Mouse (Mus musculus) liver (tissue): ENCODE results near the gene Hvcn1.
"Not testable (repeated sequence)": the region's sequence is repeated elsewhere in the genome, so short reads cannot be mapped to it uniquely, and the experiment has no call there.

ENCODE experiments used
- DNase-seq: peaks from one replicate; pipeline ENCODE4 v3.0.0-alpha.2; 2020; ENCODE audit warnings: mixed read lengths

Gene Hvcn1

GRCm38 (mm10) chr5:122208909-122209308, 2.3 kb downstream of the Hvcn1 start:
- DNase-seq = no peak

GRCm38 (mm10) chr5:122209591-122210368, 3.2 kb downstream of the Hvcn1 start:
- DNase-seq = peak; percentile 41

DNA sequence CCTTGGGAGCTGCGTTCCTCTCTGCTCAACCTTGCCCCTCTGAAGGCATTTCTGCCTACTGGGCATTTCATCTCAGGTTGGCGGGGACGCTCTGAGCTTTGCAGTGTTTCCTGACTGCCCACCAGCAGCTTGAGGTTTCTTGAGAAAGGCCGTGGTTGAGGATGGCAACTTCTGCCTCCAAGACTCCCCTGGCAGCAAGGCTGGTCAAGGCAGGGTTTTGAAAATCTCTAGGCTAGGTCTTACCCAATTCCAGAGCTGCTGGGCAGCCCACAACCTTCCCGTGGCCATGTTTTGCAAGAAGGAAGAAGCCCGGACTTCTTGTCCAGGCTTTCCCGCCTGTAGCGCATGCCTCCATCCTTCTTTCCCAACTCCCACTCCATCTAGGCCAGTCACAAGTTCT, 4.3 kb downstream of the Hvcn1 start:
- DNase-seq = no peak

DNA sequence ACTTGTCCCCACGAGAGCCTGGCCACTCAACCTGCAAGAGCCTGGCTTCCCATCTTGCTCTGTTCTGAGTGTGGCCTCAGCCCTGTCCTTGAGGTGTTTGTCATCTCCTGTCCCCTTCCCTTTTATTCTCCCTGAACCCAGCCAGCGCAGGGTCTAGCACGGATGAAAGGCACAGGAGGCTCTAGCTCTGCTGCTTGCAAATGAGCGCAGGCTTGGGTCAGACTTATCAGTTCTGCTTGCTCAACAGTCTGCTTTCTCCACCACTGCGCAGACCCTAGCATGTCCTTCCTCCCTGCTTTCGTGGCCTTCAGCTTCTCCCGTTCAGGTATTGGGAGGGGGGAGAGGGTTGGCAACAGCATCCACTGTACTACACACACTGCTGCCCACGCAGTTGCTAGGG, 5.5 kb downstream of the Hvcn1 start:
- no peak for DNase-seq

DNA sequence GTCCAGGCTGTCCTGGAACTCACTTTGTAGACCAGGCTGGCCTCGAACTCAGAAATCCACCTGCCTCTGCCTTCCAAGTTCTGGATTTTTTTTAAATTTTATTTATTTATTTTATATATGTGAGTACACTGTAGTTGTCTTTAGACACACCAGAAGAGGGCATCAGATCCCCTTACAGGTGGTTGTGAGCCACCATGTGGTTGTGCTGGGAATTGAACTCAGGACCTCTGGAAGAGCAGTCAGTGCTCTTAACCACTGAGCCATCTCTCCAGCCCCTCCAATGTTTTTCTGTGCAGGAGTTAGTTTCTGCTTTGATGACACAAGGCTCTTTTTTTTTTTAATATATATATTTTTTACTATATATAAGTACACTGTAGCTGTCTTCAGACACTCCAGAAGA, 6.2 kb downstream of the Hvcn1 start:
- DNase-seq = not testable (repeated sequence)

DNA sequence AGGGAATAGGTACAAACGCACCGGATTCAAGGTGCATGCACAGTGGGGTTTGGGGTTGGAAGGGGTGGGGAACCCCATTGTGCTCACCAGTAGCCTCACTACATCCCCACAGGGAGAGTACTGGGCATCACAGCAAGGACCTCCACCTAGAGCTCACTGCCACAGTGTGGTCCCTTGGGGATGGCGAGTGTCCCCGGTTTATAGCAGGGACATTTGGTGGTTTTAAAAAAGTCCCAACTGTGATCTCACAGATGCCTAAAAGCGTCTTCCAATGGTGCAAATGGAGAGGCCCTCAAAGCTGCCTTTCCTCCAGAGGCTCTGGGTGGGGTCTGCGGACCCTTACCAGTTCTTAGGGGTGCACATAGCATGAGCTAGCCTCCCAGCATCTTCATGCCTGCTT, 7.3 kb downstream of the Hvcn1 start:
- DNase-seq = no peak

GRCm38 (mm10) chr5:122217636-122218035, 11.0 kb downstream of the Hvcn1 start:
- no peak for DNase-seq

- DNase-seq = no peak
These were observed 11.7 kb downstream of the Hvcn1 start for GRCm38 (mm10) chr5:122218109-122218905.

DNA sequence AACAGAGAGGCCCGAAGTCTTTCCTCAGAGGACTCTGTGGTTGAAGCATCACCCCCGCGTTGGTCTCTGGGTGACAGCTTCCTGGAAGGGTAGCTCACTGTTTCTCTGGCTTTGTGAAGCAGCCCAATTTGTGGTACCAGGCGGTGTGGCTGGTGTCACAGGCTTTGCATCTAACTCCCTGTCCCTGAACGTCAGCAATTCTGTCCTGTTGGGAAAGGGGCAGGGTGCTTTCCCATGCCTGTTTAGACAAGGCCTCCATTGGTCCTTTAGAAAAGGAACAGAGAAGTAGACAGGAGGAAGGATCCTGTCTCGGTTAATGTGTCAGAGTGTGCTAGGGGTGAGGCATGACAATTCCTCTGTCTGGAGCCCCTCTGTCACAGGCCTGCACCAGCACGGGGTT, 12.3 kb downstream of the Hvcn1 start:
- no peak for DNase-seq

DNA sequence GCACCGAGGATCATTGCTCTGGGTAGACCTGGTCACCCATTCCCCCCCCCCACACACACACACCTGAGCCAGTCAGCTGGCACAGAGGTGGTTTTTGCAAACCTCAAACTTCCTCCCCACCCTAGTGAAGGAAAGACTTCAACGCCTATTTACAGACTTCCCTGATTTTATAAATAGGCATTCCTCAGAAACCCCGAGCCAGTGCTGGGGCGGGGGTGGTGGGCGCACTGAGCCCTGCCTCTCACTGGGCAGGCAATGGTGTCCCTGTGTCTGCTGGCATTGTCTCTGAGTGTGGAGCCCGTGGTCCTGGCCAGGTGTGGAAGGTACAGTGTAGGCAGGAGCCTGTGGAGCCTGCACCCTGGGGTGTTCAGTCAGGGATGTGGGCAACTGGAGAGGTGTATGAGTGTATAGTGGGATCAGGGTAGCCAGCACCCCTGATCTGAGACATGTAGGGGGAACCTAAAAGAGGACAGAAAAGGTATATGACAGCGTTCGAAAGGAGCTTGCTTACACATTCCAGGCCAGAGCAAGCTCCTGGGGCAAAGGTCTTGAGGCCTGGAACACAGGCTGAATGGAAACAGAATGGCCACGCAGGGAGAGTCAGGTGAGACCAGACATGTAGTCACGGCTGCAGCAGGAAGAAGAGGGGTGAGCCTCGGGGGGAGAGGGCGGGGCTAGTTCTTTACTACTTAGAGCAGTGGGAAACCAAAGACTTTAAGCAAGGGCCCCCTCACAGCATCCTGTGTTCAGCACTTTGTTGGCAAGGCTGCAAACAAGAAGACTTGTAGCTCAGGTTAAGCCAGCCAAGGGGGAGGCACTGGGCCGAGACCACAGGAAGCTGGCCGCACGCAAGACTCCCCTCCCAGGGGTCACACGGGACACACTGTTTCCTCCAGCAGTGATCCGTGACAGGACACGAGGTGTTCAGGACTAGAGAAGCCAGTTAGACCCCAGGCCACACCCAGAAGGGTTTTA, 13.3 kb downstream of the Hvcn1 start:
- DNase-seq = no peak

GRCm38 (mm10) chr5:122221085-122221484, 14.5 kb downstream of the Hvcn1 start:
- no peak for DNase-seq

DNA sequence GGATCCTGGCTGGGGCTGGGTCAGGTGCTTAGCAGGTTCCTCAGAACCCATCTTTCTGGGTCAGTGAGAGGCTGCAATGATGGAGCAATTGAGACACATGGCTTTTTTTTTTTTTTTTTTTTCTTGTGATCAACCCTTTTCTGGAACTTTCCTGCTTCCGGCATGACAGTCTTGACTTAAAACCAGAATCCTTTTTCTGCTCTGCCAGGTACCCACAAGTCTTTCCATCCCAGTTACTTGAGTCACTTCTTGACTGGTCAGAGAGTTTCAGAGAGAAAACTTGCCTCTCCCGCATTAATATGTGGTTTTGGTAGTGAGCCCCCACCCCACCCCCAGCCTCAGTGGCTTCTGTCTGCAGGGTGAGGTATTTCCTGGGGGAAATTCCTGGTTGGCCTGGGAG, 17.7 kb downstream of the Hvcn1 start:
- no peak for DNase-seq

- DNase-seq = no peak
These were observed 21.7 kb downstream of the Hvcn1 start for GRCm38 (mm10) chr5:122228271-122228765.

- no peak for DNase-seq
These were observed 22.2 kb downstream of the Hvcn1 start for GRCm38 (mm10) chr5:122228772-122229171.

DNA sequence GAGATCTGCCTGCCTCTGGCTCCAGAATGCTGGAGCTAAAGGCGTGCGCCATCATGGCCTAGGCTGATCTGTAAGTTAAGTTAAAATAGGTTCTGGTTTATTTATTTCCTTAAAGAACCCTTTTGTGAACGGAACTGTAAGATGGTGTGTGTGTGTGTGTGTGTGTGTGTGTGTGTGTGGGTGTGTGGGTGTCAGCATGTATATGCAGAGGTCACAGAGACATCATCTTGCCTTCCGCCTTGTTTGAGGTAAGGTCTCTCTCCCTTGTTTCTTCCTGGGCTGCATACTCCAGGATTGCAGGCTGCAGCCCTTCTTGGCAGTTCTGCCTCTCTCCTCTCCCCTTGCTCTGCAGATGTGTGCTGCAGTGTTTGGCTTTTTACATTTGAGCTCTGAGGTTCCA, 24.2 kb downstream of the Hvcn1 start:
- DNase-seq = no peak

DNA sequence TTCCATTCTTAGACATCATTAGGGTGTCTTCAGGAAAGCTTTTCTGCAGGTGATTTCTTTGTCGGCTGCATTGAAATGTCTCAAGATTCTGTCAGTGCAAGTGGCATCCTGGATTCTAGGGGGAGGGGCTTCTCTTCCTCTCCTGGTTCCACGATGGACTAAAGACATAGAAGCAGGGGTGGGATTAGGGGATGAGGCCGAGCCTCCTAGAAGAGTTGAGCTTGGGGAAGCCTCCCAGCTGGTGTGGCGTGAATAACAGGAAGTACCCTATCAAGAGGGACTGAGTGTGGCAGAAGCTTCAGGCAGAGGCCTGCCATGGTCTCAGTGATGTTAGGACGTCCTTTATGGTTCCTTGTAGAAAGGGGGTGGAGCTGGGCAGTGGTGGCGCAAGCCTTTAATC, 24.8 kb downstream of the Hvcn1 start:
- no peak for DNase-seq

DNA sequence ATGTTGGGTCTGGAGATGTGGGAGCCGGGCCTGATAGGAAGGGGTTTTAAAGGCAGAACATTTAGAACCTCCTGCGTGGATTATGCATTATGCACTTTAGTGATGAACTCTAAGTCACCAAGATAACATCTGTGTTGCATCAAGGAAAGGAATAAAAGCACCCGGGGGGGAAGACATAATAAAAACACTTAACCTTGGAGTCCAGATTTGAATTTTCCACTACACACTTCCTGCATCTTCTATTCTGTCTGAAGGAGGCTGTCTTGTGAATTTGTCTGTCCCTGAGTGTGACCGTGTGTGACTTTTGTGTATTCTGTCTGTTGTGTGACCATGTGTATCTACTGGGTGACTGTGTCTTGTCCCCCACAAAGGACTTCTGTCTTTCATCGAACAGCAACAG, 25.4 kb downstream of the Hvcn1 start:
- DNase-seq = no peak

- no peak for DNase-seq
These were observed 26.5 kb downstream of the Hvcn1 start for GRCm38 (mm10) chr5:122233077-122233581.

- no peak for DNase-seq
These were observed 27.1 kb downstream of the Hvcn1 start for GRCm38 (mm10) chr5:122233695-122234094.

DNA sequence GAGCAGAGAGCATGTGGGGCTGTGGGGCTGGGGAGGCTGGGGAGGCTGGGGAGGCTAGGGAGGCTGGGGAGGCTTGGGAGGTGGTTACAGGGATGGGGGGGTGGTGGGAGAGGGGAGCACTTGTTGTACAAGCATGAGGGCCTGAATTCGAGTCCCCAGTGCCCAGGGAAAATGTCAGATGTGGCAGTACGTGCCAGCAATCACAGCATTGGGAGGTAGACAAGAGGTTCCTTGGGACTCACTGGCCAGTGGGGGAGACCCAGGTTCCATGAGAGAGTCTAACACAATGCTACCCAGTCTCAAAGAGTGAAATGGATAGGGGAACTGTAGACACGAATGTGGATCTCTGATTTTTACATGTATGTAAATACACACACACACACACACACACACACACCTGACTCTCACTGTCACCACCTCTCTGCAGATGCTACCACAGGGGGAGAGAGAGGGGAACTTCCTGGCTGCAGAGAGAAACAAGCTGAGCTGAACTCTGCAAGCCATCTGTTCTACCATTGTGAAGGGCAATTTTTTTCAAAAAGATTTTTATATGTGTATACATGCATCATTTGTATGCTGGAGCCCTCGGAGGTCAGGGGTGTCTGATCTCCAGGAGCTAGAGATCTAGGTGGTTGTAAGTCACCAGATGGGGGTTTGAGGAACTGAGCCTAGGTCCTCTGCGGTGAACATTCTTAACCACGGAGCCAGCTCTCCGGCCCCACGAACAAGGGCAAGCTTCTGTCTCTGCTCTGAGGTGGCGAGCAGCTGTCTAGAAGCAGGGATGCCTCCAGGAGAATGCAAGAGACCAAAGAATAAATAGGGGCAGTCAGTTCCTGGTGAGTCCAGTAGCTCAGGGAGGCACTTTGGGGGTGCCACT, 28.0 kb downstream of the Hvcn1 start:
- DNase-seq = no peak

GRCm38 (mm10) chr5:122235196-122235836, 28.7 kb downstream of the Hvcn1 start:
- DNase-seq = no peak
